Mouse (Mus musculus) kidney, embryonic 16.5 days (tissue): ENCODE results near the gene Ppm1e. TPM values are rescaled to one million over a fixed set of nuclear protein-coding genes. Genes with fewer than 3 reads are reported as not detected.

Experiments used
- ATAC-seq: fragments of 200-750 bp; cut with Nextera tagmentation; 2 replicates; pipeline ENCODE4 v1.8.0; 2017; ENCODE audit warnings: moderate TSS enrichment; ENCODE audit not compliant: low FRiP score, low TSS enrichment
- H3K27ac ChIP-seq: fragments of 300-500 bp; sonication (generic); 2 replicates; pipeline ENCODE4 v1.5.1; 2014; ENCODE audit warnings: low read length
- H3K27me3 ChIP-seq: fragments of 300-500 bp; sonication (generic); 2 replicates; pipeline ENCODE4 v1.6.1; 2014; ENCODE audit warnings: low read length, control low read depth, mixed read lengths; ENCODE audit not compliant: insufficient read depth
- H3K36me3 ChIP-seq: fragments of 300-500 bp; sonication (generic); 2 replicates; pipeline ENCODE4 v1.6.1; 2014; ENCODE audit warnings: low read length, control low read depth, mixed read lengths; ENCODE audit not compliant: insufficient read depth
- H3K4me1 ChIP-seq: fragments of 300-500 bp; sonication (generic); 2 replicates; pipeline ENCODE4 v1.6.1; 2014; ENCODE audit warnings: low read length, control low read depth, mixed read lengths; ENCODE audit not compliant: insufficient read depth
- H3K4me2 ChIP-seq: fragments of 300-500 bp; sonication (generic); replicated peaks from 2 replicates; pipeline ENCODE4 v1.6.1; 2014; ENCODE audit warnings: low read depth, low read length
- H3K4me3 ChIP-seq: fragments of 300-500 bp; sonication (generic); 2 replicates; pipeline ENCODE4 v1.5.1; 2014; ENCODE audit warnings: mild to moderate bottlenecking, low read length
- H3K9ac ChIP-seq: fragments of 300-500 bp; sonication (generic); replicated peaks from 2 replicates; pipeline ENCODE4 v1.6.1; 2014; ENCODE audit warnings: low read length
- H3K9me3 ChIP-seq: fragments of 300-500 bp; sonication (generic); 2 replicates; pipeline ENCODE4 v1.6.1; 2016; ENCODE audit warnings: low read length, control low read depth
- WGBS: fragments of 180-500 bp; shearing (Covaris S2); extraction: QIAGEN DNeasy Blood & Tissue Kit; methylation state at CpG from one replicate; pipeline ENCODE4 v1.1.7; 2014; 5-methylcytosine and 5-hydroxymethylcytosine counted together
- polyA plus RNA-seq: library from polyadenylated mRNA; unstranded; fragments of >200 nt; fragmentation: Nextera tagmentation; extraction: Ambion mirVana; gene quantifications from 2 replicates; pipeline ENCODE4 v1.2.1, GENCODE M21; 2015

Gene Ppm1e
- polyA plus RNA-seq, 1 experiment from 2014 or later: 1.9 TPM

DNA sequence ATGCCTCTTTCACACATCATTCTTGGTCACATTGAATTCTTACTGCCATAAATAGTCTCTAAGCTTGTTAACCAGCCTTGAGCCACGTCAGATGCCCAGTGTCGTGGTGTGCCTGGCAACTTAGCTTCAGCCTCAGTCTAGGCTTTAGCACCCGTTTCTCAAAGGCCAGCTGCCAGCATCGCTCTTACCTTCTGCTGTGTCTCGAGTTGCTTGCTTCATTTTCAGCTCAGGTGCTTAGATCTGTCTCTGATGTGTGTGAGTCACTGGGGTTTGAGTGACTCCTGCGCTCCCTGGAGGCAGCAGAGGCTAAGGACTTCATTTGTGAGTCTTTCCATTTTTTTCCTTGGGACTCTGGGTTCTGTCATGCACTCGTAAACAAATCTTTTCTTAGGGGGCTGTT lies 117.6 kb downstream of the Ppm1e start:
- H3K4me2 ChIP-seq: no peak overlapping the region
- H3K36me3 ChIP-seq: no peaks in the 10 kb centered on the region
- no peaks in the 10 kb centered on the region for H3K27me3 ChIP-seq
- ATAC-seq: no peak
- no peak overlapping the region for H3K4me3 ChIP-seq
- H3K27ac ChIP-seq: no peak overlapping the region
- peaks cover 13% of the 10 kb centered on the region for H3K4me1 ChIP-seq
- no peak overlapping the region for H3K9ac ChIP-seq
- WGBS: 71% methylated on average over 7 of the region's 7 CpGs
- no peaks in the 10 kb centered on the region for H3K9me3 ChIP-seq

DNA sequence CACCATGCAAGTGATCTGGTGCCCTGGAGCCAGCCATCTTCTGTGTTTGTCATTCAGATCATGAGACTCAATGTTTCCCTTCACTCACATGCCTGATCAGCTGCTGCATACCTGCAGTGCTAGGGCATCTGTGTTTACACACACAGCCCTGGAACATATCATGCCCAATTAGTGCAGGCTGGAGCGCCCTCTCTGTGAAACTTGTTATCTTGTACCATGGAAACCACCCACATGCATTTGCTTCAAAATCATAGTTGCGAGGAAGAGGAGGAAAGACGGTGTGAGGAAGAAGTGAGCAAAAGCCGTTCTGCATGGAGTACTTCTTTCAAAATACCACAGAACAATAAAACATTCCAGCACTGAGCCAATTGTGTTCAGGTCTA lies 118.0 kb downstream of the Ppm1e start:
- H3K4me3 ChIP-seq: no peak overlapping the region
- no peak overlapping the region for H3K27ac ChIP-seq
- H3K4me2 ChIP-seq: no peak overlapping the region
- H3K4me1 ChIP-seq: peaks cover 13% of the 10 kb centered on the region
- 91% methylated on average over 4 of the region's 4 CpGs for WGBS
- H3K9ac ChIP-seq: no peak overlapping the region
- H3K9me3 ChIP-seq: no peaks in the 10 kb centered on the region
- no peak for ATAC-seq
- no peaks in the 10 kb centered on the region for H3K36me3 ChIP-seq
- no peaks in the 10 kb centered on the region for H3K27me3 ChIP-seq

DNA sequence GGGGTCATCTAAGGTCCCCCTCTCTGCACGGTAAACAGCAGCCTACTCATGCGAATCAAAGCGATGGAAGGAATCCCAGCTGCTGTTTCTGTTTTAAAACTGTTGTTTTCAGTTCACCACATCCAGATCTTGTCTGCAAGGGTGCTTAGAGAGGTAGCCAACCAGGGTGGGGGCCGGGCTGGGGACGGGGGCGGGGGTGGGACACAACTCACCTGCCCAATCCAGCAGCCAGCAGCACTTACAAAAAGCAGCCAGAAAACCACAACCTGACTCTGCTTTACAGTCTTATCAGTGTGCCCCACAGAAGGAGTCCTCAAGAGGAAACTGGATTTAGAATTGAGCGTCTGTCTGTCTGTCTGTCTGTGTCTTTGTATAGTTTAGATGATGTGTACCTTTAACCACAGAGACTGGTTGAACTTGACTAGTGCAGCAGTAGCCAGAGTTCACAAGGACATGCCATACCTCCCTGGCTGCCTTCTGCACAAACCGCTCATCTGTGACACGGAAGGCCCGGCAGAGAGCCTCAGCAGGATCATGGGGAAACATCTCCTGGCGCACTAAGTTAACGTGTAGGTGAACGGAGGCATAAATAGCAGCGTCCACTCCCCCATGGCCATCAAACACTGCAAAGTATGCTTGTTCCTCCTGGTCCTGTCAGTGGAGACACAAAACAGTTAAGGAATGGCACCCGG lies 118.5 kb downstream of the Ppm1e start:
- no peak overlapping the region for H3K9ac ChIP-seq
- H3K4me1 ChIP-seq: peaks cover 13% of the 10 kb centered on the region
- 0 out of 2 replicates have a peak overlapping the region, but pooled peaks have one; percentile 18 for H3K27ac ChIP-seq

DNA sequence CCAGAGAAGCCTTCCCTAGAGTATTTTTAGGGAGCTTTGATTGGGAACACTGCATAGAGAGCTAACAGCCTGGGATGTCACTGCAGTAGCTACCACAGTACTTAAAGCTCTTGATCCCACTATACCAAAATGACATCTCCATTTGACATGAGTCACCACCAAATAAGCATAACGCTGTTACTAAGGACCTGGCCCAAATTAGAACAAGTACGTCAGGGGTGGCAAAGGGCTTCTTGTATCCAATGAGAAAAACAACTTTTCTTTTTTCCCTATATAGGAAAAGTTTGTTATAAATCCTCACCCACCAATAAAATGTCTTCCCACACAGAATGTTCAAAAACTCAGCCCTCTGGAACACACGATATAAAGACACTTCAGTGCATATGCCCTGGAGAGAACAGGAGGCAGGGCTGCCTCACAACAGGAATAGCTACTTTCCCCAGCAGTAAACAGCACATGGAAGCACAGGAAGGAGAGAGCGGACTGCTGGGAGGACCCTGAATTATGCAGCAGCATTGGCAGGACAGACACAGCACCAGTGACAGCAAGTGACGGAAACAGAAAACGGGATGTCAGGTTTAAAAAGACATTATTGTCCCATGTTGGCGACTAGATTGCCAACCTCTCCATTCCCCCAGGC lies 119.8 kb downstream of the Ppm1e start:
- no peak for ATAC-seq
- H3K9me3 ChIP-seq: no peaks in the 10 kb centered on the region
- WGBS: 84% methylated on average over 7 of the region's 7 CpGs
- no peak overlapping the region for H3K4me2 ChIP-seq
- no peak overlapping the region for H3K27ac ChIP-seq
- 0 out of 2 replicates have a peak, but pooled peaks cover 5% of the 10 kb centered on the region for H3K36me3 ChIP-seq
- H3K4me3 ChIP-seq: no peak overlapping the region
- no peaks in the 10 kb centered on the region for H3K27me3 ChIP-seq
- H3K9ac ChIP-seq: no peak overlapping the region
- peaks cover 10% of the 10 kb centered on the region; the same call in 1 of the 2 replicates for H3K4me1 ChIP-seq

More for the DNA sequence above, 118.5 kb downstream of the Ppm1e start:
- no peaks in the 10 kb centered on the region for H3K9me3 ChIP-seq
- no peak overlapping the region for H3K4me3 ChIP-seq
- H3K4me2 ChIP-seq: no peak overlapping the region
- H3K27me3 ChIP-seq: no peaks in the 10 kb centered on the region
- H3K36me3 ChIP-seq: 0 out of 2 replicates have a peak, but pooled peaks cover under 1% of the 10 kb centered on the region
- WGBS: 47% methylated on average over 15 of the region's 15 CpGs
- peak; percentile 70 for ATAC-seq

DNA sequence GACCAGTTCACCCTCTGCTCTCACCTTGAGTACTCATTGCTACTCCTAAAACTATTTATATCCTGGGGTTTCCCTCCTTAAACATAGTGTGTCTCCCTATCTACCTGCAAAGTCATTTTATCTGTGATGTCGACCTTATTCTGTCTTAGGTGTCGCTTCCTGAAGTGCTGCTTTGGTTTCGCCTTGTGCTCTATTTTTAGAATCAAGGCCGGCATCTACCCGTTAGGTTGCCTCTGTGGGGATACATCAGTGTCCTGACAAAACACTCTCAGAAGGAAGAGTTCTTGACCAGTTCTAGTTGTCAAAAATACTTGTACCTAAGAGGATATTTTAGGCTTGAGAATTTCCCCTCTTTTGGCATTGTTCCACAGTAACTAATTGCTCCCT lies 123.3 kb downstream of the Ppm1e start:
- Histone ChIP-seq H3K4me1 (peaks cover 6% of the 10 kb centered on the region; the same call in 1 of the 2 replicates), H3K4me2 (no peak overlapping the region), H3K27ac (no peak overlapping the region), H3K4me3 (no peak overlapping the region), H3K36me3 (peaks cover 9% of the 10 kb centered on the region; the same call in 1 of the 2 replicates), H3K9ac (no peak overlapping the region), H3K27me3 (no peaks in the 10 kb centered on the region), H3K9me3 (no peaks in the 10 kb centered on the region)
- 68% methylated on average over 5 of the region's 5 CpGs for WGBS
- no peak for ATAC-seq

DNA sequence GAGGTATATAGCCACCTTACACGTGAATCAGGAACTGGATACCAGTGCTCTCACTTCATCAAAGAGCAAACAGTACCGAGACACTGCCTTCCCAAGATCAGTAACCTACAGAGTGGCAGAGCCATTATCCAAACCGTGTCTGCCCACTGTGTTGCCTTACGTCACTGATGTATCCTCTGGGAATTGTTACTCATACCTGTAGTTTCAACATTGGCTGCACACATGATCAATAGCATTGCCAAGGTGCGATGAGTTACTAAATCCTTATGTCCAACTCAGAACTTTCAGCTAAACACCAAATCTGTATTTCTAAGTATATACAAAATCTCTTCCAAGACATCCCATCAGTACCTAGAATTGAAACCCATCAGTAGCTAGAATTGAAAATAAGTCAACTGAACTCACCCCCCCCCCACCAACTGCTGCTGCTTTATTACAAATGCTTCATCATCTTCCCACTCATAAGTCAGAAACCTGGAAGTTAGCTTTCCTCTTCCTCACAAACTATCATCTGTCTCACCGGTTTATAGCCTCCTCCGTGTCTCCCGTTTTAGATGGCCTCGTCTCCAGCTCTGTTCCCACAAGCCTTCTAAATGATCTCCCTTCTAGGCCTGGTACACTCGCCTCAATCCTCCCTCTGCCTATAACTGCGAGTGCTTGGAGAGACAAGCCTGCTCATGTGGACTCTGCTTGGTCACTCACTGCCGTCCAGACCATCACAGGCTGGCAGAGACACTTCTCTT lies 123.9 kb downstream of the Ppm1e start:
- 85% methylated on average over 12 of the region's 12 CpGs for WGBS
- Histone ChIP-seq H3K36me3 (peaks cover 9% of the 10 kb centered on the region; the same call in 1 of the 2 replicates), H3K4me1 (peaks cover under 1% of the 10 kb centered on the region; the same call in 1 of the 2 replicates)

DNA sequence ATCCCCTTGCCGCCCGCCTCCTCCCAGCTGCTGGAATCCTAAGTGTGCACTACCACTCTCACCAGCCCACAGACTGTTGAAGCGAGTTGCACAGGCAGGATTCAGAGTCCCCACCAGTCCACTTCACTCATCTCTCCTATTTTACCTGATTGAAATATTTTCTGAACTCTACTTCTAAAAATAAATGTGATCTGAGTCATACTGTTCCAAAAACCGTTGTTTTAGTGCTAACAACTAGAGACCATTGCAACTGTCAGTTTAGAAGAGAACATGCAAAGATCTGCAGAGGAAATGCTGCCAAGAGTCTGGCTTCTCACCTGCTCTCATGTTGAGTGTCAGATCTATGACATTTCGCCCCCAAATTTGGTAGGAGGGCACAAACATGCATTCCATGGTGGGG lies 125.4 kb downstream of the Ppm1e start:
- no peaks in the 10 kb centered on the region for H3K4me1 ChIP-seq
- 86% methylated on average over 5 of the region's 5 CpGs for WGBS
- H3K9me3 ChIP-seq: no peaks in the 10 kb centered on the region
- H3K27me3 ChIP-seq: no peaks in the 10 kb centered on the region
- H3K27ac ChIP-seq: no peak overlapping the region
- peaks cover 9% of the 10 kb centered on the region; the same call in 1 of the 2 replicates for H3K36me3 ChIP-seq
- no peak overlapping the region for H3K9ac ChIP-seq
- no peak overlapping the region for H3K4me2 ChIP-seq
- no peak overlapping the region for H3K4me3 ChIP-seq
- ATAC-seq: no peak

More for the DNA sequence above, 123.9 kb downstream of the Ppm1e start:
- Histone ChIP-seq H3K27ac (no peak overlapping the region), H3K27me3 (no peaks in the 10 kb centered on the region), H3K9me3 (no peaks in the 10 kb centered on the region), H3K9ac (no peak overlapping the region), H3K4me2 (no peak overlapping the region), H3K4me3 (no peak overlapping the region)
- no peak for ATAC-seq

DNA sequence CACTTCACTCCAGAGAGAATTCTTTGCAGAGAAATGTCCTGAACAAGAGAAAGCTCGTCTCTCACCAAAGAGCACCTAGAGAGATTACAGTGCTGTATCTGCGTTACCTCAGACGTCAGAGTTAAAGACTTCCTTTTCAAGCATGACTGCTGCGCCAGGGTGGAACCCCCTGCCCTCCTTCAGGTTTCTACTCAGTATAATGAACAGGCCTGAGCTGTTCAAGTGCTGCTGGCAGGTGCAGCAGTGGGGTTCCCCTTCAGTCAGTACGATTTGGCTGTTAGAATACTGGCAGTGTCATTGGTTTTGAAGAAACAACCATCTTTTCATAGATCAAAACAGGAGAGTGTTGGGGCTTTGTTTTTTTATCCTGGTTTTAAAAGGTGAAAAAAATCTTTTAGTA lies 131.8 kb downstream of the Ppm1e start:
- 77% methylated on average over 5 of the region's 5 CpGs for WGBS
- no peak for ATAC-seq
- no peak overlapping the region for H3K27ac ChIP-seq
- no peaks in the 10 kb centered on the region for H3K9me3 ChIP-seq
- peaks cover 11% of the 10 kb centered on the region; the same call in 1 of the 2 replicates for H3K36me3 ChIP-seq
- no peak overlapping the region for H3K4me3 ChIP-seq
- no peaks in the 10 kb centered on the region for H3K4me1 ChIP-seq
- H3K4me2 ChIP-seq: no peak overlapping the region
- H3K27me3 ChIP-seq: no peaks in the 10 kb centered on the region
- no peak overlapping the region for H3K9ac ChIP-seq

DNA sequence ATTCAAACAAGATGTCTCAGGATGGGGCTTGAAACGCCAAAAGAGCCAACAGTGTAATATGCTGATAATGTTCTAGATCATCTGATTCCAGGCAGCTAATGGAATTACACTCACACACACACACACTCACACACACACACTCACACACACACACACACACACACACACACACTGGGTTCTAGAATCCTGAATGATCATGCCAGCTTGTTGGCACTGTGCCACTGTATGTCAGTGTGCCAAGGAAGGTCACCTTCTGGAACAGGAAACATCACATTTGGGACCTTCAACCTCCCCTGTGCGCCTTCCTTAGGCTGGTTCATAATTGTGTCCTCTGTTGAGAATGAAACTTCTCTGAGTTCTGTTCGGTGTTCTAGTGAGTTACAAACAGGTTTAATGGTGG lies 136.1 kb downstream of the Ppm1e start:
- H3K4me2 ChIP-seq: no peak overlapping the region

More for the DNA sequence above, 136.1 kb downstream of the Ppm1e start:
- no peak for ATAC-seq
- Histone ChIP-seq H3K36me3 (peaks cover 11% of the 10 kb centered on the region; the same call in 1 of the 2 replicates), H3K4me3 (no peak overlapping the region), H3K27ac (no peak overlapping the region), H3K27me3 (no peaks in the 10 kb centered on the region), H3K9ac (no peak overlapping the region), H3K9me3 (no peaks in the 10 kb centered on the region), H3K4me1 (no peaks in the 10 kb centered on the region)
- whole genome bisulfite sequencing: 81% methylated on average over 3 of the region's 3 CpGs
